Mouse (Mus musculus) Patski (cell line): ENCODE results near the gene Ugt2b35. TPM values are rescaled to one million over a fixed set of nuclear protein-coding genes. Genes with fewer than 3 reads are reported as not detected.
"Not testable (repeated sequence)": the region's sequence is repeated elsewhere in the genome, so short reads cannot be mapped to it uniquely, and the experiment has no call there.

Source experiments
- ATAC-seq: fragments of 100-300 bp; one replicate; pipeline ENCODE4 v1.8.0; 2021
- CTCF ChIA-PET: fragments of 350-600 bp; sonication (Branson Sonifier 250); formaldehyde crosslinking; loops from one replicate; lab custom pipeline; 2022; ENCODE audit warnings: inconsistent platforms; lab: Charles Lee
- POLR2A ChIA-PET: fragments of 350-600 bp; sonication (Branson Sonifier 250); formaldehyde crosslinking; loops from one replicate; lab custom pipeline; 2022; ENCODE audit warnings: antibody characterized with exemption, inconsistent platforms; lab: Charles Lee
- DNase-seq: peaks from one replicate; pipeline ENCODE4 v3.0.0-alpha.2; 2011; ENCODE audit warnings: low read depth, low spot score
- H3K27me3 ChIP-seq: fragments of 371-371 bp; one replicate; pipeline ENCODE4 v1.5.1; 2021
- CTCF ChIP-seq: fragments of 100-300 bp; IDR thresholded peaks from one replicate; pipeline ENCODE4 v1.5.1; 2021
- in situ Hi-C: fragments of 300-500 bp; cut with MboI; formaldehyde crosslinking; loops from 3 replicates; pipeline ENCODE4 v1.11.1; 2018; ENCODE audit warnings: low pct_unique_long_range_greater_than_20kb, mixed read lengths
- polyA plus RNA-seq: library from polyadenylated mRNA; unstranded; gene quantifications from one replicate; pipeline ENCODE4 v1.2.3, GENCODE M21; 2021

Ugt2b35 gene
- not detected for polyA plus RNA-seq

GRCm38 (mm10) chr5:87000395-87001073 is at the start of gene Ugt2b35:
Gene Ugt2b35, plus strand, starts transcription at chr5:87000860.
- POLR2A ChIA-PET = no interaction called here
- no peak for DNase-seq

GRCm38 (mm10) chr5:86960504-86960903 is 40.2 kb upstream of the Ugt2b35 start:
- TF ChIP-seq CTCF = no peak
- ATAC-seq (no peak), DNase-seq (no peak)
- in situ Hi-C loops = no loop called here
- CTCF ChIA-PET = no interaction called here
- POLR2A ChIA-PET = no interaction called here
- no peaks in the 10 kb centered on the region for H3K27me3 ChIP-seq

More at GRCm38 (mm10) chr5:87000395-87001073, at the start of gene Ugt2b35:
- TF ChIP-seq CTCF = no peak
- ATAC-seq = no peak
- in situ Hi-C loops = no loop called here
- CTCF ChIA-PET = interaction anchor here (1.4 kb wide), 1 partner anchor 10 kb away, joined by 4 read pairs; no protein-coding TSS in a partner anchor
- H3K27me3 ChIP-seq = no peaks in the 10 kb centered on the region

DNA sequence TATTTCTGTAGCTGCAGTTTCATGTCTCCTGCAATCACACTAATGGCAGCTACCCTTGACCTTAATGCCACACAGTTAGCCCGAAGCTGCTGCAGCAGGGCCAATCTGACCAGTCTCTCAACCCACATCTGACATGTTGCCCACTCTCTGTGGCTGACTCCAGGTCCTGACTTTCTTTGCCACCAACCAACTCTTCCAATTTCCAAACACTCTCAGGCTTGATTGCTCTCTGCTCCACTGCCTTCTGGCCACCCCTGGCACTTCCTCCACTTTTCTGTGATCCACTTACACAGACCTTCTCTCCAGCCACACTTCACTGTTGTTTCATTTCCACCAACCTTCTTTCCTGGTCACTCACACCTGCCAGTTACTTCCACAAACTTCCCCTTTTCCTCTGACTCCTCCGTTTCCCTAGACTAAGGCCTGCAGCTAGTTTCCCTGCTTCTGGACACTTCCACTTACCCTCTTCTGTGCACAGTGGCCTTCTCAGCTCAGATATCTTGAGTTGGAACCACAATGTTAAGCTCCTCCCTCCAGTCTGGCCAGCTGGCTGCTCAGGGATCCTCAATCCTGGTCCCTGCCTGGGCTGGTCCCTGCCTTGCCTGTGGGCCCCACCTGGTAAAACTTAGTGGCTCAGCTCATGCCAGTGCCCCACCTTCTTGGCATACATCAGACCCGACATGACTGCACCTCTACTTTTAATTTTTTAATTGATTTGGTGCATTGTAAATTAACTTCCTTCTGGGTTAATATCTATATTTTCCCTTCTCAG is 38.9 kb upstream of the Ugt2b35 start:
- no peak for TF ChIP-seq CTCF
- CTCF ChIA-PET = no interaction called here
- POLR2A ChIA-PET = no interaction called here
- in situ Hi-C loops = no loop called here
- ATAC-seq (no peak), DNase-seq (no peak)
- H3K27me3 ChIP-seq = no peaks in the 10 kb centered on the region

GRCm38 (mm10) chr5:86962849-86963248 is 37.8 kb upstream of the Ugt2b35 start:
- DNase-seq, ATAC-seq, in situ Hi-C loops, CTCF ChIA-PET, H3K27me3 ChIP-seq, POLR2A ChIA-PET: not testable (repeated sequence)

- ATAC-seq, in situ Hi-C loops, CTCF ChIA-PET, DNase-seq, POLR2A ChIA-PET, H3K27me3 ChIP-seq: not testable (repeated sequence)
Measured at GRCm38 (mm10) chr5:86967271-86967670, 33.4 kb upstream of the Ugt2b35 start.

DNA sequence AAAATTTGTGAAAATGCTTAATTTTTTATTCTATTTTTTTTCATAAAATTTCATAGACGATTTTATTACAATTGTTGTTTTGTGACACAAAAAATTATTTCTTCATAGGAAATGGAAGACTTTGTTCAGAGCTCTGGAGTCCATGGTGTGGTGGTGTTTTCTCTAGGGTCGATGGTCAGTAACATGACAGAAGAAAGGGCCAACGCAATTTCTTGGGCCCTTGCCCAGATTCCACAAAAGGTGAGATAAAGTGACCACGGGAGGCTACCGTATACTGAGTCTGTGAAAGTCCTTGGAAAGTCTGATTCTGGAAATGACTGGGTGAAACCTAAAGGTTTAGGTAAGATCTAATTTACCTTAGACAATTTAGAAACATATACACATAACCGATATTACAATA is 4.1 kb downstream of the Ugt2b35 start:
- DNase-seq (no peak), ATAC-seq (no peak)
- ChIA-PET CTCF (no interaction called here), POLR2A (no interaction called here)
- no peak for TF ChIP-seq CTCF
- no peaks in the 10 kb centered on the region for H3K27me3 ChIP-seq
- in situ Hi-C loops = no loop called here

GRCm38 (mm10) chr5:87015477-87015876 is 14.8 kb downstream of the Ugt2b35 start:
- in situ Hi-C loops = no loop called here
- ATAC-seq (no peak), DNase-seq (no peak)
- POLR2A ChIA-PET = no interaction called here
- no peak for TF ChIP-seq CTCF
- CTCF ChIA-PET = no interaction called here
- H3K27me3 ChIP-seq = no peaks in the 10 kb centered on the region

DNA sequence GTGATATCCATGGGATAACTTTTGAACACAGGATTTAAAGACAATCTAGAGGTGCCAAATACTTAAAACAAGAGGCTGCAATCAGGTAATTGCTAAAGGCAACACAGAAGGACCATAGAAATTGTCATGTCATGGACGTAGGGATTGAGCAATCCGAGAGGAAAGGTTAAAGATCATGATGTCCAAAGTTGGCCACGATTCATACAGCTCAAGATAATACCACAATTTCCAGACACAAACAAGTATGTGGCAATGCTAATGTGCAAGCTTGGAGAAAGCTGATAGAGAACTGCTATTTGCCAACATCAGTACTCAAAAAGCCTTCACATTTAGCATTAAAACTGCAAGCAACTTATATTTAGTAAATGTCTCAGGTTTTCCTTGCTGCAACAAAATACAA is 26.7 kb downstream of the Ugt2b35 start:
- H3K27me3 ChIP-seq = no peaks in the 10 kb centered on the region
- in situ Hi-C loops = no loop called here
- POLR2A ChIA-PET = no interaction called here
- DNase-seq = no peak
- ATAC-seq = no peak
- no peak for TF ChIP-seq CTCF
- CTCF ChIA-PET = no interaction called here

GRCm38 (mm10) chr5:87030624-87031023 is 30.0 kb downstream of the Ugt2b35 start:
- POLR2A ChIA-PET = no interaction called here
- CTCF ChIA-PET = interaction anchor here (1.7 kb wide), 1 partner anchor 20 kb away, joined by 5 read pairs; no protein-coding TSS in a partner anchor
- TF ChIP-seq CTCF = no peak
- in situ Hi-C loops = no loop called here
- ATAC-seq (no peak), DNase-seq (no peak)
- no peaks in the 10 kb centered on the region for H3K27me3 ChIP-seq

Other genes with a start within 250 kb of the Ugt2b35 start
- gene Ythdc1, start 196.6 kb upstream of the Ugt2b35 start, polyA plus RNA-seq = 60.4 TPM
- gene Ugt2b34, start 93.9 kb upstream of the Ugt2b35 start, polyA plus RNA-seq = 0.23 TPM
- gene Ugt2b1, start 74.3 kb upstream of the Ugt2b35 start, polyA plus RNA-seq = not detected
- gene Ugt2b36, start 91.7 kb downstream of the Ugt2b35 start, polyA plus RNA-seq = not detected
- gene Ugt2b5, start 139.5 kb downstream of the Ugt2b35 start, polyA plus RNA-seq = 4.1 TPM